Mouse (Mus musculus): Measurements from ENCODE around the gene Hcrt. TPM values are rescaled to one million over a fixed set of nuclear protein-coding genes. Genes with fewer than 3 reads are reported as not detected.

Hcrt gene
- polyA plus RNA-seq, 2 experiments: not detected

GRCm38 (mm10) chr11:100737105-100737733 lies 25.5 kb downstream of the Hcrt start:
- Histone ChIP-seq H3K9ac (replicated peaks) (peak overlapping the region; percentile 100), H3K4me1 (replicated peaks; ENCODE audit: control insufficient read depth in 2 of 2, insufficient read depth in 2 of 2, low read length in 1 of 2) (peaks cover 22 to 32% of the 10 kb centered on the region in 2 experiments), H3K27ac (peak overlapping the region; percentile 79), H3K27me3 (ENCODE audit: control insufficient read depth, insufficient read depth, low read length) (no peaks in the 10 kb centered on the region), H3K9me3 (ENCODE audit: control insufficient read depth, low read length) (no peaks in the 10 kb centered on the region), H3K4me3 (ENCODE audit: insufficient read depth in 1 of 2, low read depth in 2 of 2, low read length in 2 of 2) (peak overlapping the region; percentile 87 to 100), H3K36me3 (replicated peaks; ENCODE audit: control insufficient read depth, insufficient read depth, low read depth) (peaks cover 17% of the 10 kb centered on the region), H3K4me2 (ENCODE audit: low read depth) (peak overlapping the region; percentile 96)
- WGBS (ENCODE audit: insufficient replicate concordance): under 1% methylated on average over 13 of the region's 13 CpGs
- peak; percentile 57 for ATAC-seq (ENCODE audit: insufficient read depth)
- no peak for TF ChIP-seq CTCF (IDR thresholded peaks at IDR 0.05; ENCODE audit: low read depth)
- peak; percentile 46; the same call in 1 of the 2 replicates for TF ChIP-seq EP300 (IDR thresholded peaks at IDR 0.05; ENCODE audit: low read depth)
- DNase-seq (ENCODE audit: low read depth in 3 of 3, low spot score in 3 of 3): peak; percentile 75 to 77 (median 75)

GRCm38 (mm10) chr11:100736746-100737080 lies 26.0 kb downstream of the Hcrt start:
- Histone ChIP-seq H3K4me1 (replicated peaks; ENCODE audit: control insufficient read depth in 2 of 2, insufficient read depth in 2 of 2, low read length in 1 of 2) (peaks cover 22 to 34% of the 10 kb centered on the region in 2 experiments), H3K4me2 (ENCODE audit: low read depth) (peak overlapping the region; percentile 96), H3K27me3 (ENCODE audit: control insufficient read depth, insufficient read depth, low read length) (no peaks in the 10 kb centered on the region), H3K36me3 (replicated peaks; ENCODE audit: control insufficient read depth, insufficient read depth, low read depth) (peaks cover 21% of the 10 kb centered on the region), H3K9me3 (ENCODE audit: control insufficient read depth, low read length) (no peaks in the 10 kb centered on the region), H3K4me3 (ENCODE audit: insufficient read depth in 1 of 2, low read depth in 2 of 2, low read length in 2 of 2) (peak overlapping the region; percentile 87 to 100), H3K9ac (replicated peaks) (peak overlapping the region; percentile 100), H3K27ac (peak overlapping the region; percentile 79)
- ATAC-seq (ENCODE audit: insufficient read depth) (no peak), DNase-seq (ENCODE audit: low read depth in 3 of 3, low spot score in 3 of 3) (no peak)
- 30% methylated on average over 4 of the region's 4 CpGs for WGBS (ENCODE audit: insufficient replicate concordance)
- no peak for TF ChIP-seq EP300 (IDR thresholded peaks at IDR 0.05; ENCODE audit: low read depth)
- no peak for TF ChIP-seq CTCF (IDR thresholded peaks at IDR 0.05; ENCODE audit: low read depth)

GRCm38 (mm10) chr11:100735954-100736745 lies 26.6 kb downstream of the Hcrt start:
- H3K36me3 ChIP-seq (replicated peaks; ENCODE audit: control insufficient read depth, insufficient read depth, low read depth): peaks cover 21% of the 10 kb centered on the region
- WGBS (ENCODE audit: insufficient replicate concordance): 19% methylated on average over 14 of the region's 14 CpGs
- DNase-seq (ENCODE audit: low read depth in 3 of 3, low spot score in 3 of 3): no peak
- peak overlapping the region; percentile 96 for H3K4me2 ChIP-seq (ENCODE audit: low read depth)
- H3K4me1 ChIP-seq (replicated peaks; ENCODE audit: control insufficient read depth in 2 of 2, insufficient read depth in 2 of 2, low read length in 1 of 2): peaks cover 22 to 35% of the 10 kb centered on the region in 2 experiments
- ATAC-seq (ENCODE audit: insufficient read depth): no peak
- peak overlapping the region; percentile 79 for H3K27ac ChIP-seq
- TF ChIP-seq EP300 (IDR thresholded peaks at IDR 0.05; ENCODE audit: low read depth): no peak
- no peak for TF ChIP-seq CTCF (IDR thresholded peaks at IDR 0.05; ENCODE audit: low read depth)
- peak overlapping the region; percentile 100 for H3K9ac ChIP-seq (replicated peaks)
- peak overlapping the region; percentile 87 to 100 for H3K4me3 ChIP-seq (ENCODE audit: insufficient read depth in 1 of 2, low read depth in 2 of 2, low read length in 2 of 2)
- H3K27me3 ChIP-seq (ENCODE audit: control insufficient read depth, insufficient read depth, low read length): no peaks in the 10 kb centered on the region
- H3K9me3 ChIP-seq (ENCODE audit: control insufficient read depth, low read length): no peaks in the 10 kb centered on the region

GRCm38 (mm10) chr11:100735134-100735865 lies 27.4 kb downstream of the Hcrt start:
- Histone ChIP-seq H3K36me3 (replicated peaks; ENCODE audit: control insufficient read depth, insufficient read depth, low read depth) (peaks cover 21% of the 10 kb centered on the region), H3K9me3 (ENCODE audit: control insufficient read depth, low read length) (no peaks in the 10 kb centered on the region), H3K9ac (replicated peaks) (peak overlapping the region; percentile 100), H3K4me3 (ENCODE audit: insufficient read depth in 1 of 2, low read depth in 2 of 2, low read length in 2 of 2) (peak overlapping the region; percentile 87 to 100), H3K4me1 (replicated peaks; ENCODE audit: control insufficient read depth in 2 of 2, insufficient read depth in 2 of 2, low read length in 1 of 2) (peaks cover 24 to 43% of the 10 kb centered on the region in 2 experiments), H3K4me2 (ENCODE audit: low read depth) (peak overlapping the region; percentile 96), H3K27me3 (ENCODE audit: control insufficient read depth, insufficient read depth, low read length) (no peaks in the 10 kb centered on the region), H3K27ac (peak overlapping the region; percentile 38)
- ATAC-seq (ENCODE audit: insufficient read depth): no peak
- DNase-seq (ENCODE audit: low read depth in 3 of 3, low spot score in 3 of 3): no peak
- WGBS (ENCODE audit: insufficient replicate concordance): 69% methylated on average over 9 of the region's 9 CpGs
- TF ChIP-seq EP300 (IDR thresholded peaks at IDR 0.05; ENCODE audit: low read depth) (no peak), CTCF (IDR thresholded peaks at IDR 0.05; ENCODE audit: low read depth) (no peak)
